Mouse (Mus musculus) v-Abl transformed pro-B cells (cell line): ENCODE measurements at regions not wholly inside any gene's neighbourhood (a gene's known extent, or its start where the extent isn't known, plus 50 kb on each side); places are given as distances from the start of the nearest gene placed in this dataset.

Source experiments
- in situ Hi-C, 2 experiments: fragments of 400-800 bp; cut with MboI; formaldehyde crosslinking; loops; one replicate each; pipeline ENCODE4 v1.15.1; 2025; ENCODE audit not compliant: unreplicated experiment in 2 of 2

- in situ Hi-C loops, result no loop called here
These were observed 158.0 kb upstream of the Creb1 start for GRCm38 (mm10) chr1:64374286-64375071.

- in situ Hi-C loops, result no loop called here
These were observed 168.3 kb upstream of the Creb1 start for GRCm38 (mm10) chr1:64364095-64364494.

- in situ Hi-C loops, result no loop called here
These were observed 170.3 kb upstream of the Creb1 start for GRCm38 (mm10) chr1:64361959-64362638.

GRCm38 (mm10) chr1:64343268-64343667 lies 189.2 kb upstream of the Creb1 start:
- in situ Hi-C loops, result no loop called here

- in situ Hi-C loops, result no loop called here
These were observed 190.8 kb upstream of the Creb1 start for GRCm38 (mm10) chr1:64341596-64341995.

GRCm38 (mm10) chr1:64338575-64338961 lies 193.9 kb upstream of the Creb1 start:
- in situ Hi-C loops, result no loop called here

- in situ Hi-C loops, result no loop called here
These were observed 194.5 kb upstream of the Creb1 start for GRCm38 (mm10) chr1:64337619-64338574.

GRCm38 (mm10) chr1:64331566-64331965 lies 200.9 kb upstream of the Creb1 start:
- in situ Hi-C loops, result no loop called here

- in situ Hi-C loops, result no loop called here
These were observed 201.7 kb upstream of the Creb1 start for GRCm38 (mm10) chr1:64330721-64331120.

- in situ Hi-C loops, result no loop called here
These were observed 200.1 kb upstream of the Klf7 start for GRCm38 (mm10) chr1:64322197-64322596.

GRCm38 (mm10) chr1:64319155-64319582 lies 197.1 kb upstream of the Klf7 start:
- in situ Hi-C loops, result no loop called here

GRCm38 (mm10) chr1:64318440-64319154 lies 196.5 kb upstream of the Klf7 start:
- in situ Hi-C loops, result no loop called here

- in situ Hi-C loops, result no loop called here
These were observed 195.1 kb upstream of the Klf7 start for GRCm38 (mm10) chr1:64317032-64317636.

GRCm38 (mm10) chr1:64311371-64311770 lies 189.3 kb upstream of the Klf7 start:
- in situ Hi-C loops, result no loop called here

- in situ Hi-C loops, result loop anchor here (10.0 kb wide), 3 partner anchors 184 to 354 kb away; partner anchors contain the start of gene Klf7 (in 1 of the 2)
These were observed 186.5 kb upstream of the Klf7 start for GRCm38 (mm10) chr1:64308560-64308959.

- in situ Hi-C loops, result loop anchor here (10.0 kb wide), 3 partner anchors 183 to 353 kb away; partner anchors contain the start of gene Klf7 (in 1 of the 2)
These were observed 186.0 kb upstream of the Klf7 start for GRCm38 (mm10) chr1:64308088-64308487.

GRCm38 (mm10) chr1:64305427-64306213 lies 183.5 kb upstream of the Klf7 start:
- in situ Hi-C loops, result loop anchor here (10.0 kb wide), 3 partner anchors 181 to 351 kb away; partner anchors contain the start of gene Klf7 (in 1 of the 2)

GRCm38 (mm10) chr1:64302833-64303358 lies 180.8 kb upstream of the Klf7 start:
- in situ Hi-C loops, result loop anchor here (5.0 to 10.0 kb wide), 4 partner anchors 178 to 348 kb away; partner anchors contain the start of gene Klf7 (in 1 of the 2)
